In genomic region chr12:55518061-55518738, GRCm38 (mm10) we compare ENCODE assay signal across 10 mouse cellular contexts. TPM values are rescaled to one million over a fixed set of nuclear protein-coding genes. Genes with fewer than 3 reads are reported as not detected.
DNase-seq lines count a peak whose midpoint lies in the region; ATAC-seq lines count a peak whose summit lies in the region.
"Had no signal": no experiment of that assay in that cellular context is flagged by ENCODE, and none has a peak within 500 bp of the region (broad histone marks: within the 10 kb centered on the region; RNA-seq: fewer than 3 reads in every experiment).

No protein-coding gene starts in this region.

- no peak overlapping the region for H3K4me3 ChIP-seq in forebrain, embryonic 12.5 days (replicated peaks)
- no peak overlapping the region for H3K4me3 ChIP-seq in hindbrain, embryonic 13.5 days

- 42% methylated on average over 15 of the region's 15 CpGs for WGBS in forebrain, embryonic 12.5 days
- WGBS in hindbrain, embryonic 13.5 days = 32% methylated on average over 15 of the region's 15 CpGs

- ATAC-seq in forebrain, embryonic 12.5 days (ENCODE audit: low FRiP score) = peak; percentile 64
- peak; percentile 63 for ATAC-seq in hindbrain, embryonic 13.5 days (ENCODE audit: low FRiP score)
- peak; percentile 85 for ATAC-seq in megakaryocyte progenitor cell, adult 5-6 weeks (replicated peaks; ENCODE audit: poor library complexity)
- ATAC-seq in inflammation-experienced regulatory T-cells, adult 6 months = no peak

- no peak overlapping the region for H3K27ac ChIP-seq in forebrain, embryonic 12.5 days
- no peak overlapping the region for H3K27ac ChIP-seq in hindbrain, embryonic 13.5 days

- peaks cover 6% of the 10 kb centered on the region; the same call in 1 of the 2 replicates for H3K27me3 ChIP-seq in forebrain, embryonic 12.5 days
- no peaks in the 10 kb centered on the region for H3K27me3 ChIP-seq in hindbrain, embryonic 13.5 days

- no peaks in the 10 kb centered on the region for H3K36me3 ChIP-seq in forebrain, embryonic 12.5 days (replicated peaks)
- no peaks in the 10 kb centered on the region for H3K36me3 ChIP-seq in hindbrain, embryonic 13.5 days

- H3K9me3 ChIP-seq in forebrain, embryonic 12.5 days = no peaks in the 10 kb centered on the region
- no peaks in the 10 kb centered on the region for H3K9me3 ChIP-seq in hindbrain, embryonic 13.5 days

- no peak overlapping the region for H3K9ac ChIP-seq in forebrain, embryonic 12.5 days
- H3K9ac ChIP-seq in hindbrain, embryonic 13.5 days = no peak overlapping the region

- H3K4me2 ChIP-seq in forebrain, embryonic 12.5 days = no peak overlapping the region
- peak overlapping the region; percentile 39 for H3K4me2 ChIP-seq in hindbrain, embryonic 13.5 days

- H3K4me1 ChIP-seq in forebrain, embryonic 12.5 days = peaks cover 8% of the 10 kb centered on the region
- H3K4me1 ChIP-seq in hindbrain, embryonic 13.5 days (replicated peaks) = 0 out of 2 replicates have a peak, but pooled peaks cover 6% of the 10 kb centered on the region

- DNase-seq in ovary, postnatal 36 days (ENCODE audit: low spot score) = peak; percentile 48
- no peak for DNase-seq in ovary, adult 18-20 months (ENCODE audit: low spot score)
- peak; percentile 17 for DNase-seq in adrenal gland, adult 8-10 months
- peak; percentile 49 for DNase-seq in skeletal muscle tissue, adult 2 months (ENCODE audit: low read depth, low spot score)

RNA-seq across cellular contexts. Expression of gene Nfkbia, which starts 25.8 kb away (rescaled TPM):
- 10 to 100 TPM; 76.2 to 98.5 (median 86.4) TPM for total RNA-seq in adrenal gland, adult 8-10 months (2022)
- polyA plus RNA-seq in forebrain, embryonic 12.5 days (2016; fragmentation: Nextera tagmentation; extraction: Ambion mirVana) = 36.4 and 39.6 TPM in 2 replicates
- polyA plus RNA-seq in hindbrain, embryonic 13.5 days (2015; fragmentation: Nextera tagmentation; extraction: Ambion mirVana) = 55.3 and 60.7 TPM in 2 replicates
- 40.6 and 85.4 TPM in 2 replicates for total RNA-seq in megakaryocyte progenitor cell, adult 5-6 weeks (2015)
- 36.4 and 69.6 TPM in 2 replicates for total RNA-seq in megakaryocyte progenitor cell, adult 5-6 weeks (2017)
- 100 to 1,000 TPM; 545 to 574 (median 562) TPM for polyA plus RNA-seq in inflammation-experienced regulatory T-cells, adult 6 months (2017; shearing (Covaris generic))

RNA-seq across cellular contexts. Expression of gene Aldoart2, which starts 46.8 kb away (rescaled TPM):
- not detected for total RNA-seq in adrenal gland, adult 8-10 months (2022)
- polyA plus RNA-seq in forebrain, embryonic 12.5 days (2016; fragmentation: Nextera tagmentation; extraction: Ambion mirVana) = not detected in 2 replicates
- not detected in 2 replicates for polyA plus RNA-seq in hindbrain, embryonic 13.5 days (2015; fragmentation: Nextera tagmentation; extraction: Ambion mirVana)
- total RNA-seq in megakaryocyte progenitor cell, adult 5-6 weeks (2015) = not detected in 2 replicates
- total RNA-seq in megakaryocyte progenitor cell, adult 5-6 weeks (2017) = not detected in 2 replicates
- under 1 TPM in 2 of 3 experiments, not detected in 1; 0.23 to 0.40 TPM for polyA plus RNA-seq in inflammation-experienced regulatory T-cells, adult 6 months (2017; shearing (Covaris generic))
- polyA plus RNA-seq: frontal cortex, adult 2 months; limb, embryonic 14.5 days had no signal
